Mouse (Mus musculus) cerebellum, adult 2 months (tissue): Measurements from ENCODE around the gene Ksr1.

ENCODE experiments used
- CTCF ChIP-seq: fragments of 200-500 bp; IDR thresholded peaks from 2 replicates; pipeline ENCODE4 v1.5.1; 2011; ENCODE audit warnings: low read depth, mild to moderate bottlenecking, control low read depth, low read length, moderate library complexity, borderline replicate concordance; ENCODE audit not compliant: insufficient read depth
- POLR2A ChIP-seq: fragments of 200-500 bp; IDR thresholded peaks from 2 replicates; pipeline ENCODE4 v1.6.1; 2011; ENCODE audit warnings: low read length, control low read depth, borderline replicate concordance; ENCODE audit not compliant: insufficient read depth

DNA sequence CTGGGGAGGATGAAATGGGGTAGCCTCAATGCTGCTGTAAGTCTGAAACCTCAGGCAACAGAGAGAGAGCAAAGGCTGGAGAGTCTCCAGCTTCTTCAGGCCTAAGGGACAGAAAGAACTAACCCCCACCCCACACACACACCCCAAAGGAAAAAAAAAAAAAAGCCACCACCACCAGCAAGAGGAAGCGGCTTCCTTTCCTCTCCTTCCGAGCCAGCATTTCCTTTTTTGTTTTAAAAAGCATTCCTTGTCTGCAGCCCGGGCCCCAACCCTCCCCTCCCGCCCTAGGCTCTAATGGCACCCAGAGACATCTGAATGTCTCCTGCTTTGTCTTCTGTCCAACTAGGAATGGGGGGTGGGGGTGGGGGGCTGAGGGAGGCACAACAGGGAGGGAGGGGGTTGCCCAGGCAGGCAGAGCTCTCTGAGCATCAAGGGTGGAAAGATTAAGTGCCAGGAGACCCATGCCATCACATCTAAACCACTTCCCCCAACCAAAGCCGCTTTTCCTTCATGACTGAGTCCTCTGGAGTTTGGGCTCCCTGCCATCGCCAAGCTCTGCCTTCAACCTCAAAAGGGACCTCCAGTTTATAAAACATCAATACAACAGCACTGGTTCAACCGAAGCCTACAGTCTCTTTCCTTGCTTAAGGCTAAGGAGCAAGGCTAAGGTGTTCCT, 10.4 kb downstream of the Ksr1 start:
- TF ChIP-seq POLR2A: no peak
- no peak for TF ChIP-seq CTCF
